9 mouse cellular contexts compared by ENCODE assay signal in the genomic region with DNA sequence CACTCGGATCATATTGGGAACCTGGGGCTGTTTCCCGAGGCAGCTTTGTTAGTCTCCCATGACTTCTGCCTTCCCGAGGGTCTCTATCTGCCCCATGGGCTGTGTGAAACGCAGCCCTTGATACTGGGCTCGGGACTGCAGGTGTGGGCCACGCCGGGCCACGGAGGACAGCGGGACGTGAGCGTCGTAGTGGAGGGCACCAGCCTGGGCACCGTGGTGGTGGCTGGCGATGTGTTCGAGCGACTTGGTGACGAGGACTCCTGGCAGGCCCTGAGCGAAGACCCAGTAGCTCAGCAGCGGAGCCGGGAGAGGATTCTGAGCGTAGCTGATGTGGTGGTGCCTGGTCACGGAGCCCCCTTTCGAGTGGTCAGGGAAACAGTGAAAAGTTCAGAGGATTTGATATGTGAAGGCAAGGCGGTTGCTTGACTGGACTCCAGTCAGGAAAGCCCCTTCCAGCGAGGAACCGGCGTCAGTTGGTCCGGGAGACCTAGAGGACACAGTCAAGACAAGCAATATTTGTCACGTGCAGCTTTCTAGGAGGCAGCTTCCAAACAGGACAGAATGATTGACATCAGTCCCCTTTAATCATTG. TPM values are rescaled to one million over a fixed set of nuclear protein-coding genes. Genes with fewer than 3 reads are reported as not detected.
DNase-seq lines count a peak whose midpoint lies in the region; ATAC-seq and TF ChIP-seq lines count a peak whose summit lies in the region.
"Had no signal": no experiment of that assay in that cellular context is flagged by ENCODE, and none has a peak within 500 bp of the region (broad histone marks: within the 10 kb centered on the region; RNA-seq: fewer than 3 reads in every experiment).

No protein-coding gene starts in this region.

- no peaks in the 10 kb centered on the region for H3K27me3 ChIP-seq in ES-Bruce4 (ENCODE audit: control insufficient read depth, insufficient read depth, low read length, poor library complexity, severe bottlenecking)
- H3K27me3 ChIP-seq in embryonic facial prominence, embryonic 10.5 days (replicated peaks; ENCODE audit: low read depth, poor library complexity, severe bottlenecking): no peaks in the 10 kb centered on the region
- no peaks in the 10 kb centered on the region for H3K27me3 ChIP-seq in heart, postnatal 0 days (ENCODE audit: control insufficient read depth, insufficient read depth, low read length)
- no peaks in the 10 kb centered on the region for H3K27me3 ChIP-seq in stomach, embryonic 14.5 days (ENCODE audit: control insufficient read depth, insufficient read depth, low read length)
- H3K27me3 ChIP-seq: Patski had no signal

- H3K9ac ChIP-seq in ES-Bruce4 (ENCODE audit: low read depth, poor library complexity, severe bottlenecking): peak overlapping the region; percentile 63
- peak overlapping the region; percentile 77 for H3K9ac ChIP-seq in heart, postnatal 0 days (replicated peaks; ENCODE audit: low read depth, low read length)
- H3K9ac ChIP-seq in stomach, embryonic 14.5 days (replicated peaks; ENCODE audit: low read depth, low read length): peak overlapping the region; percentile 83

- 3% methylated on average over 29 of the region's 29 CpGs for WGBS in embryonic facial prominence, embryonic 10.5 days
- under 1% methylated on average over 29 of the region's 29 CpGs for WGBS in heart, postnatal 0 days
- WGBS in stomach, embryonic 14.5 days: 4% methylated on average over 29 of the region's 29 CpGs

- peak overlapping the region; percentile 74 for H3K4me3 ChIP-seq in ES-Bruce4 (ENCODE audit: low read depth, low read length)
- peak overlapping the region; percentile 76 for H3K4me3 ChIP-seq in embryonic facial prominence, embryonic 10.5 days
- H3K4me3 ChIP-seq in heart, postnatal 0 days (ENCODE audit: low read depth, low read length): peak overlapping the region; percentile 73
- peak overlapping the region; percentile 73 for H3K4me3 ChIP-seq in stomach, embryonic 14.5 days (ENCODE audit: low read depth, low read length)

- no peaks in the 10 kb centered on the region for H3K9me3 ChIP-seq in ES-Bruce4 (replicated peaks; ENCODE audit: control insufficient read depth, insufficient read depth, low read length, poor library complexity, severe bottlenecking)
- no peaks in the 10 kb centered on the region for H3K9me3 ChIP-seq in embryonic facial prominence, embryonic 10.5 days
- H3K9me3 ChIP-seq in heart, postnatal 0 days (replicated peaks; ENCODE audit: control insufficient read depth, low read length): no peaks in the 10 kb centered on the region
- H3K9me3 ChIP-seq in stomach, embryonic 14.5 days (ENCODE audit: control insufficient read depth, low read depth, low read length): no peaks in the 10 kb centered on the region

- no peak overlapping the region for H3K27ac ChIP-seq in ES-Bruce4 (ENCODE audit: insufficient read depth, low read length)
- peak overlapping the region; percentile 92 for H3K27ac ChIP-seq in embryonic facial prominence, embryonic 10.5 days (replicated peaks)
- H3K27ac ChIP-seq in heart, postnatal 0 days (ENCODE audit: low read depth): peak overlapping the region; percentile 85
- peak overlapping the region; percentile 84 for H3K27ac ChIP-seq in stomach, embryonic 14.5 days (ENCODE audit: low read length)

- H3K36me3 ChIP-seq in ES-Bruce4 (ENCODE audit: control insufficient read depth, insufficient read depth, low read length, poor library complexity, severe bottlenecking): no peaks in the 10 kb centered on the region
- H3K36me3 ChIP-seq in embryonic facial prominence, embryonic 10.5 days (replicated peaks): peaks cover 38% of the 10 kb centered on the region
- peaks cover 2% of the 10 kb centered on the region; the same call in 1 of the 2 replicates for H3K36me3 ChIP-seq in heart, postnatal 0 days (replicated peaks; ENCODE audit: control insufficient read depth, insufficient read depth, low read length)
- 0 out of 2 replicates have a peak, but pooled peaks cover 4% of the 10 kb centered on the region for H3K36me3 ChIP-seq in stomach, embryonic 14.5 days (ENCODE audit: control insufficient read depth, insufficient read depth, low read length)

- intact Hi-C loops in left cerebral cortex, postnatal 36 days (cut with DNase I): no loop called here

- TF ChIP-seq CTCF in ES-Bruce4 (IDR thresholded peaks at IDR 0.05; ENCODE audit: low read depth, low read length): no peak
- no peak for TF ChIP-seq CTCF in heart, postnatal 0 days (IDR thresholded peaks at IDR 0.05; ENCODE audit: low read depth)

- ATAC-seq in heart, postnatal 0 days (ENCODE audit: insufficient read depth, low read depth): peak; percentile 47; the same call in 1 of the 2 replicates
- ATAC-seq in megakaryocyte progenitor cell, adult 5-6 weeks (replicated peaks; ENCODE audit: poor library complexity): peak; percentile 35
- peak; percentile 73 for ATAC-seq in stomach, embryonic 14.5 days (ENCODE audit: insufficient number of reproducible peaks, insufficient read depth, low FRiP score, low read depth)

- TF ChIP-seq POLR2A in ES-Bruce4 (IDR thresholded peaks at IDR 0.05; ENCODE audit: insufficient read depth, low read length): no peak

- TF ChIP-seq EP300 in ES-Bruce4 (IDR thresholded peaks at IDR 0.05; ENCODE audit: insufficient read depth, low read depth, low read length): no peak
- TF ChIP-seq EP300 in heart, postnatal 0 days (IDR thresholded peaks at IDR 0.05; ENCODE audit: low read depth): no peak

- peak overlapping the region; percentile 85 for H3K4me2 ChIP-seq in heart, postnatal 0 days (ENCODE audit: low read depth, low read length)
- H3K4me2 ChIP-seq in stomach, embryonic 14.5 days (replicated peaks; ENCODE audit: low read depth, low read length): peak overlapping the region; percentile 91

- H3K4me1 ChIP-seq in ES-Bruce4 (ENCODE audit: control insufficient read depth, insufficient read depth, low read length): no peaks in the 10 kb centered on the region
- peaks cover 19% of the 10 kb centered on the region for H3K4me1 ChIP-seq in embryonic facial prominence, embryonic 10.5 days
- peaks cover 6% of the 10 kb centered on the region; the same call in 1 of the 2 replicates for H3K4me1 ChIP-seq in heart, postnatal 0 days (ENCODE audit: control insufficient read depth, insufficient read depth)
- H3K4me1 ChIP-seq in stomach, embryonic 14.5 days (ENCODE audit: control insufficient read depth, insufficient read depth, low read length): peaks cover 3% of the 10 kb centered on the region; the same call in 1 of the 2 replicates

- peak; percentile 31 to 58 for DNase-seq in heart, adult 18-20 months
- DNase-seq in heart, adult 11 months: no peak
- DNase-seq in embryonic facial prominence, embryonic 10.5 days (ENCODE audit: low spot score): peak; percentile 65
- DNase-seq in heart, postnatal 0 days (ENCODE audit: low spot score): peak; percentile 25
- peak; percentile 41 to 46 for DNase-seq in left cerebral cortex, postnatal 36 days (ENCODE audit: low spot score in 2 of 2)

RNA-seq across cellular contexts. Expression of gene Mblac1, which starts 0.7 kb away (rescaled TPM):
- 1 to 10 TPM; 1.9 to 2.8 TPM for total RNA-seq in heart, adult 18-20 months (2021)
- polyA plus RNA-seq in ES-Bruce4 (2011; ENCODE audit: insufficient read depth, insufficient read length, low read depth, missing spikeins): 0.68 and 1.4 TPM in 2 replicates
- 8.7 and 9.4 TPM in 2 replicates for polyA plus RNA-seq in embryonic facial prominence, embryonic 10.5 days (2016; fragmentation: Nextera tagmentation; extraction: Ambion mirVana)
- 1.4 and 6.8 TPM in 2 replicates for total RNA-seq in heart, postnatal 0 days (2014; rRNA removed; ENCODE audit: low replicate concordance)
- 5.1 and 5.6 TPM in 2 replicates for polyA plus RNA-seq in heart, postnatal 0 days (2015; fragmentation: Nextera tagmentation; extraction: Ambion mirVana)
- 10 to 100 TPM in 1 of 2 experiments, 1 to 10 TPM in 1; 8.7 to 11.6 TPM for total RNA-seq in left cerebral cortex, postnatal 36 days (2021)
- 6.9 and 7.1 TPM in 2 replicates for total RNA-seq in megakaryocyte progenitor cell, adult 5-6 weeks (2015)
- 9.4 and 10.0 TPM in 2 replicates for total RNA-seq in megakaryocyte progenitor cell, adult 5-6 weeks (2017)
- 7.5 and 8.2 TPM in 2 replicates for polyA plus RNA-seq in stomach, embryonic 14.5 days (2014; fragmentation: Nextera tagmentation; extraction: Ambion mirVana)

RNA-seq across cellular contexts. Expression of gene Cnpy4, which starts 7.6 kb away (rescaled TPM):
- 1 to 10 TPM; 6.3 to 6.9 TPM for total RNA-seq in heart, adult 18-20 months (2021)
- 22.7 and 24.3 TPM in 2 replicates for polyA plus RNA-seq in ES-Bruce4 (2011; ENCODE audit: insufficient read depth, insufficient read length, low read depth, missing spikeins)
- polyA plus RNA-seq in embryonic facial prominence, embryonic 10.5 days (2016; fragmentation: Nextera tagmentation; extraction: Ambion mirVana): 54.4 and 54.6 TPM in 2 replicates
- 3.6 and 4.7 TPM in 2 replicates for total RNA-seq in heart, postnatal 0 days (2014; rRNA removed; ENCODE audit: low replicate concordance)
- 8.7 and 11.4 TPM in 2 replicates for polyA plus RNA-seq in heart, postnatal 0 days (2015; fragmentation: Nextera tagmentation; extraction: Ambion mirVana)
- total RNA-seq in left cerebral cortex, postnatal 36 days (2021): 10 to 100 TPM; 14.5 to 18.0 TPM
- 28.7 and 30.1 TPM in 2 replicates for total RNA-seq in megakaryocyte progenitor cell, adult 5-6 weeks (2015)
- 45.8 and 59.3 TPM in 2 replicates for total RNA-seq in megakaryocyte progenitor cell, adult 5-6 weeks (2017)
- 54.2 and 56.0 TPM in 2 replicates for polyA plus RNA-seq in stomach, embryonic 14.5 days (2014; fragmentation: Nextera tagmentation; extraction: Ambion mirVana)

RNA-seq across cellular contexts. Expression of gene Taf6, which starts 7.6 kb away (rescaled TPM):
- total RNA-seq in heart, adult 18-20 months (2021): 10 to 100 TPM; 29.6 to 34.7 TPM
- polyA plus RNA-seq in ES-Bruce4 (2011; ENCODE audit: insufficient read depth, insufficient read length, low read depth, missing spikeins): 51.6 and 55.4 TPM in 2 replicates
- polyA plus RNA-seq in embryonic facial prominence, embryonic 10.5 days (2016; fragmentation: Nextera tagmentation; extraction: Ambion mirVana): 146 and 149 TPM in 2 replicates
- total RNA-seq in heart, postnatal 0 days (2014; rRNA removed; ENCODE audit: low replicate concordance): 52.8 and 77.7 TPM in 2 replicates
- 33.4 and 39.1 TPM in 2 replicates for polyA plus RNA-seq in heart, postnatal 0 days (2015; fragmentation: Nextera tagmentation; extraction: Ambion mirVana)
- 10 to 100 TPM; 36.1 to 41.1 TPM for total RNA-seq in left cerebral cortex, postnatal 36 days (2021)
- total RNA-seq in megakaryocyte progenitor cell, adult 5-6 weeks (2015): 23.2 and 29.5 TPM in 2 replicates
- total RNA-seq in megakaryocyte progenitor cell, adult 5-6 weeks (2017): 34.0 and 43.8 TPM in 2 replicates
- polyA plus RNA-seq in stomach, embryonic 14.5 days (2014; fragmentation: Nextera tagmentation; extraction: Ambion mirVana): 89.8 and 93.8 TPM in 2 replicates

RNA-seq across cellular contexts. Expression of gene Mcm7, which starts 22.6 kb away (rescaled TPM):
- 10 to 100 TPM in 1 of 2 experiments, 1 to 10 TPM in 1; 9.3 to 11.6 TPM for total RNA-seq in heart, adult 18-20 months (2021)
- 298 and 304 TPM in 2 replicates for polyA plus RNA-seq in ES-Bruce4 (2011; ENCODE audit: insufficient read depth, insufficient read length, low read depth, missing spikeins)
- polyA plus RNA-seq in embryonic facial prominence, embryonic 10.5 days (2016; fragmentation: Nextera tagmentation; extraction: Ambion mirVana): 365 and 378 TPM in 2 replicates
- total RNA-seq in heart, postnatal 0 days (2014; rRNA removed; ENCODE audit: low replicate concordance): 39.5 and 67.6 TPM in 2 replicates
- 33.3 and 39.9 TPM in 2 replicates for polyA plus RNA-seq in heart, postnatal 0 days (2015; fragmentation: Nextera tagmentation; extraction: Ambion mirVana)
- 10 to 100 TPM; 14.3 to 15.3 TPM for total RNA-seq in left cerebral cortex, postnatal 36 days (2021)
- 239 and 250 TPM in 2 replicates for total RNA-seq in megakaryocyte progenitor cell, adult 5-6 weeks (2015)
- total RNA-seq in megakaryocyte progenitor cell, adult 5-6 weeks (2017): 395 and 444 TPM in 2 replicates
- polyA plus RNA-seq in stomach, embryonic 14.5 days (2014; fragmentation: Nextera tagmentation; extraction: Ambion mirVana): 154 TPM in 2 replicates

RNA-seq across cellular contexts. Expression of gene Ap4m1, which starts 23.0 kb away (rescaled TPM):
- total RNA-seq in heart, adult 18-20 months (2021): 1 to 10 TPM; 6.4 to 7.9 TPM
- polyA plus RNA-seq in ES-Bruce4 (2011; ENCODE audit: insufficient read depth, insufficient read length, low read depth, missing spikeins): 11.4 and 14.7 TPM in 2 replicates
- 30.6 and 33.0 TPM in 2 replicates for polyA plus RNA-seq in embryonic facial prominence, embryonic 10.5 days (2016; fragmentation: Nextera tagmentation; extraction: Ambion mirVana)
- total RNA-seq in heart, postnatal 0 days (2014; rRNA removed; ENCODE audit: low replicate concordance): 13.9 and 24.1 TPM in 2 replicates
- polyA plus RNA-seq in heart, postnatal 0 days (2015; fragmentation: Nextera tagmentation; extraction: Ambion mirVana): 6.1 and 6.5 TPM in 2 replicates
- 10 to 100 TPM; 20.1 to 26.6 TPM for total RNA-seq in left cerebral cortex, postnatal 36 days (2021)
- 14.3 and 15.9 TPM in 2 replicates for total RNA-seq in megakaryocyte progenitor cell, adult 5-6 weeks (2015)
- total RNA-seq in megakaryocyte progenitor cell, adult 5-6 weeks (2017): 34.1 and 36.9 TPM in 2 replicates
- 22.3 and 22.5 TPM in 2 replicates for polyA plus RNA-seq in stomach, embryonic 14.5 days (2014; fragmentation: Nextera tagmentation; extraction: Ambion mirVana)
